Mouse (Mus musculus): Measurements from ENCODE around the gene Syvn1. TPM values are rescaled to one million over a fixed set of nuclear protein-coding genes. Genes with fewer than 3 reads are reported as not detected.
"Not testable (repeated sequence)": the region's sequence is repeated elsewhere in the genome, so short reads cannot be mapped to it uniquely, and the experiment has no call there.

Syvn1 gene
- polyA plus RNA-seq, 1 experiment from 2014 or later, result 33.1 TPM

GRCm38 (mm10) chr19:6037695-6038094 lies 8.7 kb upstream of the Syvn1 start:
- Histone ChIP-seq H3K27me3 (ENCODE audit: insufficient read depth, low read length) (no peaks in the 10 kb centered on the region), H3K9me3 (ENCODE audit: low read length) (no peaks in the 10 kb centered on the region), H3K4me1 (ENCODE audit: insufficient read depth, low read length) (peaks cover 11% of the 10 kb centered on the region; the same call in 1 of the 2 replicates), H3K4me3 (ENCODE audit: low read length) (no peak overlapping the region), H3K4me2 (replicated peaks; ENCODE audit: low read depth, low read length) (no peak overlapping the region), H3K27ac (ENCODE audit: low read length) (no peak overlapping the region), H3K9ac (replicated peaks; ENCODE audit: low read length) (no peak overlapping the region), H3K36me3 (ENCODE audit: insufficient read depth, low read length) (no peaks in the 10 kb centered on the region)
- ATAC-seq (ENCODE audit: low FRiP score, low TSS enrichment), result no peak

GRCm38 (mm10) chr19:6038326-6038725 lies 8.1 kb upstream of the Syvn1 start:
- H3K36me3 ChIP-seq (ENCODE audit: insufficient read depth, low read length), result no peaks in the 10 kb centered on the region
- H3K4me3 ChIP-seq (ENCODE audit: low read length), result no peak overlapping the region
- no peaks in the 10 kb centered on the region for H3K9me3 ChIP-seq (ENCODE audit: low read length)
- peaks cover 11% of the 10 kb centered on the region; the same call in 1 of the 2 replicates for H3K4me1 ChIP-seq (ENCODE audit: insufficient read depth, low read length)
- no peak overlapping the region for H3K4me2 ChIP-seq (replicated peaks; ENCODE audit: low read depth, low read length)
- WGBS, result 78% methylated on average over 7 of the region's 7 CpGs
- H3K27ac ChIP-seq (ENCODE audit: low read length), result no peak overlapping the region
- ATAC-seq (ENCODE audit: low FRiP score, low TSS enrichment), result no peak
- H3K27me3 ChIP-seq (ENCODE audit: insufficient read depth, low read length), result no peaks in the 10 kb centered on the region
- no peak overlapping the region for H3K9ac ChIP-seq (replicated peaks; ENCODE audit: low read length)

- Histone ChIP-seq H3K4me1 (ENCODE audit: insufficient read depth, low read length) (peaks cover 11% of the 10 kb centered on the region), H3K36me3 (ENCODE audit: insufficient read depth, low read length) (no peaks in the 10 kb centered on the region), H3K9me3 (ENCODE audit: low read length) (no peaks in the 10 kb centered on the region), H3K27me3 (ENCODE audit: insufficient read depth, low read length) (no peaks in the 10 kb centered on the region), H3K27ac (ENCODE audit: low read length) (no peak overlapping the region), H3K4me2 (replicated peaks; ENCODE audit: low read depth, low read length) (no peak overlapping the region), H3K4me3 (ENCODE audit: low read length) (no peak overlapping the region), H3K9ac (replicated peaks; ENCODE audit: low read length) (no peak overlapping the region)
- no peak for ATAC-seq (ENCODE audit: low FRiP score, low TSS enrichment)
Observed at GRCm38 (mm10) chr19:6040002-6040401, 6.4 kb upstream of the Syvn1 start.

GRCm38 (mm10) chr19:6042293-6042692 lies 4.1 kb upstream of the Syvn1 start:
- no peak for ATAC-seq (ENCODE audit: low FRiP score, low TSS enrichment)
- Histone ChIP-seq H3K4me1 (ENCODE audit: insufficient read depth, low read length) (peaks cover 19% of the 10 kb centered on the region), H3K9me3 (ENCODE audit: low read length) (no peaks in the 10 kb centered on the region), H3K27ac (ENCODE audit: low read length) (peak overlapping the region; percentile 29; the same call in 1 of the 2 replicates), H3K36me3 (ENCODE audit: insufficient read depth, low read length) (no peaks in the 10 kb centered on the region), H3K9ac (replicated peaks; ENCODE audit: low read length) (no peak overlapping the region), H3K4me2 (replicated peaks; ENCODE audit: low read depth, low read length) (no peak overlapping the region), H3K27me3 (ENCODE audit: insufficient read depth, low read length) (no peaks in the 10 kb centered on the region), H3K4me3 (ENCODE audit: low read length) (no peak overlapping the region)
- WGBS, result 72% methylated on average over 9 of the region's 9 CpGs

GRCm38 (mm10) chr19:6044102-6044501 lies 2.3 kb upstream of the Syvn1 start:
- 58% methylated on average over 4 of the region's 4 CpGs for WGBS
- not testable (repeated sequence) for H3K27me3 ChIP-seq (ENCODE audit: insufficient read depth, low read length); H3K9me3 ChIP-seq (ENCODE audit: low read length); ATAC-seq (ENCODE audit: low FRiP score, low TSS enrichment); H3K27ac ChIP-seq (ENCODE audit: low read length); H3K4me3 ChIP-seq (ENCODE audit: low read length); H3K4me2 ChIP-seq (replicated peaks; ENCODE audit: low read depth, low read length); H3K9ac ChIP-seq (replicated peaks; ENCODE audit: low read length)
- Histone ChIP-seq H3K36me3 (ENCODE audit: insufficient read depth, low read length) (peaks cover 12% of the 10 kb centered on the region), H3K4me1 (ENCODE audit: insufficient read depth, low read length) (peaks cover 27% of the 10 kb centered on the region)

GRCm38 (mm10) chr19:6045366-6046293 lies 746 bp upstream of the Syvn1 start:
- Histone ChIP-seq H3K4me3 (ENCODE audit: low read length) (peak overlapping the region; percentile 77), H3K9me3 (ENCODE audit: low read length) (no peaks in the 10 kb centered on the region), H3K36me3 (ENCODE audit: insufficient read depth, low read length) (peaks cover 27% of the 10 kb centered on the region), H3K4me2 (replicated peaks; ENCODE audit: low read depth, low read length) (peak overlapping the region; percentile 71), H3K9ac (replicated peaks; ENCODE audit: low read length) (peak overlapping the region; percentile 86), H3K27me3 (ENCODE audit: insufficient read depth, low read length) (no peaks in the 10 kb centered on the region), H3K27ac (ENCODE audit: low read length) (peak overlapping the region; percentile 98), H3K4me1 (ENCODE audit: insufficient read depth, low read length) (peaks cover 27% of the 10 kb centered on the region)
- ATAC-seq (ENCODE audit: low FRiP score, low TSS enrichment), result peak; percentile 32
- WGBS, result 13% methylated on average over 20 of the region's 20 CpGs

- peaks cover 17% of the 10 kb centered on the region for H3K4me1 ChIP-seq (ENCODE audit: insufficient read depth, low read length)
Observed at GRCm38 (mm10) chr19:6047154-6047898, 950 bp downstream of the Syvn1 start.

GRCm38 (mm10) chr19:6047899-6048166 lies 1.5 kb downstream of the Syvn1 start:
- H3K27ac ChIP-seq (ENCODE audit: low read length), result no peak overlapping the region
- peaks cover 16% of the 10 kb centered on the region for H3K4me1 ChIP-seq (ENCODE audit: insufficient read depth, low read length)
- H3K36me3 ChIP-seq (ENCODE audit: insufficient read depth, low read length), result peaks cover 49% of the 10 kb centered on the region
- no peaks in the 10 kb centered on the region for H3K9me3 ChIP-seq (ENCODE audit: low read length)
- no peak for ATAC-seq (ENCODE audit: low FRiP score, low TSS enrichment)
- H3K9ac ChIP-seq (replicated peaks; ENCODE audit: low read length), result peak overlapping the region; percentile 86
- no peaks in the 10 kb centered on the region for H3K27me3 ChIP-seq (ENCODE audit: insufficient read depth, low read length)
- peak overlapping the region; percentile 77 for H3K4me3 ChIP-seq (ENCODE audit: low read length)
- peak overlapping the region; percentile 71 for H3K4me2 ChIP-seq (replicated peaks; ENCODE audit: low read depth, low read length)
- WGBS, result 86% methylated on average over 8 of the region's 8 CpGs

More at GRCm38 (mm10) chr19:6047154-6047898, 950 bp downstream of the Syvn1 start:
- H3K27me3 ChIP-seq (ENCODE audit: insufficient read depth, low read length), result no peaks in the 10 kb centered on the region
- peak overlapping the region; percentile 86 for H3K9ac ChIP-seq (replicated peaks; ENCODE audit: low read length)
- H3K27ac ChIP-seq (ENCODE audit: low read length), result peak overlapping the region; percentile 98
- H3K4me2 ChIP-seq (replicated peaks; ENCODE audit: low read depth, low read length), result peak overlapping the region; percentile 71
- H3K9me3 ChIP-seq (ENCODE audit: low read length), result no peaks in the 10 kb centered on the region
- H3K36me3 ChIP-seq (ENCODE audit: insufficient read depth, low read length), result peaks cover 44% of the 10 kb centered on the region
- H3K4me3 ChIP-seq (ENCODE audit: low read length), result peak overlapping the region; percentile 77
- peak; percentile 10 for ATAC-seq (ENCODE audit: low FRiP score, low TSS enrichment)
- under 1% methylated on average over 43 of the region's 44 CpGs for WGBS

- Histone ChIP-seq H3K27ac (ENCODE audit: low read length) (no peak overlapping the region), H3K9me3 (ENCODE audit: low read length) (no peaks in the 10 kb centered on the region), H3K4me2 (replicated peaks; ENCODE audit: low read depth, low read length) (no peak overlapping the region), H3K4me1 (ENCODE audit: insufficient read depth, low read length) (peaks cover 16% of the 10 kb centered on the region), H3K36me3 (ENCODE audit: insufficient read depth, low read length) (peaks cover 59% of the 10 kb centered on the region), H3K9ac (replicated peaks; ENCODE audit: low read length) (0 out of 2 replicates have a peak overlapping the region, but pooled peaks have one; percentile 22), H3K27me3 (ENCODE audit: insufficient read depth, low read length) (no peaks in the 10 kb centered on the region), H3K4me3 (ENCODE audit: low read length) (no peak overlapping the region)
- ATAC-seq (ENCODE audit: low FRiP score, low TSS enrichment), result no peak
- WGBS, result 84% methylated on average over 11 of the region's 11 CpGs
Observed at GRCm38 (mm10) chr19:6048681-6049410, 2.5 kb downstream of the Syvn1 start.
